Mouse (Mus musculus) thymus, postnatal 4 days (tissue): ENCODE measurements around the gene Zfp383.
"Not testable (repeated sequence)": the region's sequence is repeated elsewhere in the genome, so short reads cannot be mapped to it uniquely, and the experiment has no call there.

Experiments
- DNase-seq: peaks from one replicate; pipeline ENCODE4 v3.0.0; 2021

The Zfp383 gene

GRCm38 (mm10) chr7:29942740-29943139, 34.7 kb downstream of the Zfp383 start:
- no peak for DNase-seq

DNA sequence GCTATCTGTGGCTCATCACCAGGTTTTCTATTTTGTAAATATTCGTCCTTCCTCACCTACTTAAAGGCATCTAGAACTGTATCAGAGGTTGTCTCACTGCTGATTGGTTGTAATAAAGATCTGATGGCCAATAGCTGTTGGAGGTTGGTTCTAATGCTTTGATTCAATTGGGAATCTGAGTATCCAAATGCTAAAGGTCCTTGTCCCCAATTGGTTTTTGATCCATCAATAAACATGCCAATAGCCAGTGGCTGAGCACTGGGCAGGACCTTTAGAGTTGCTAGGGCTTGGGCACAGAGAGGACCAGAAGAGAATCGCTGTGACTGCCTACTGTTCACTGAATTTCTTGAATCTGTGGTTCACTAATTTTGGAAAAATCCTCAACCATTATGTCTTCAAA, 35.7 kb downstream of the Zfp383 start:
- DNase-seq: no peak

GRCm38 (mm10) chr7:29944201-29944600, 36.2 kb downstream of the Zfp383 start:
- no peak for DNase-seq

- no peak for DNase-seq
Measured at GRCm38 (mm10) chr7:29953086-29953485, 45.1 kb downstream of the Zfp383 start.

- DNase-seq: peak; percentile 83
Measured at GRCm38 (mm10) chr7:29953513-29954401, 45.7 kb downstream of the Zfp383 start, which contains the start of gene Zfp74. Gene Zfp74, minus strand, starts transcription at chr7:29954089.

GRCm38 (mm10) chr7:29954731-29955130, 46.7 kb downstream of the Zfp383 start:
- DNase-seq: peak; percentile 68

GRCm38 (mm10) chr7:29956257-29956656, 48.2 kb downstream of the Zfp383 start:
- DNase-seq: no peak

DNA sequence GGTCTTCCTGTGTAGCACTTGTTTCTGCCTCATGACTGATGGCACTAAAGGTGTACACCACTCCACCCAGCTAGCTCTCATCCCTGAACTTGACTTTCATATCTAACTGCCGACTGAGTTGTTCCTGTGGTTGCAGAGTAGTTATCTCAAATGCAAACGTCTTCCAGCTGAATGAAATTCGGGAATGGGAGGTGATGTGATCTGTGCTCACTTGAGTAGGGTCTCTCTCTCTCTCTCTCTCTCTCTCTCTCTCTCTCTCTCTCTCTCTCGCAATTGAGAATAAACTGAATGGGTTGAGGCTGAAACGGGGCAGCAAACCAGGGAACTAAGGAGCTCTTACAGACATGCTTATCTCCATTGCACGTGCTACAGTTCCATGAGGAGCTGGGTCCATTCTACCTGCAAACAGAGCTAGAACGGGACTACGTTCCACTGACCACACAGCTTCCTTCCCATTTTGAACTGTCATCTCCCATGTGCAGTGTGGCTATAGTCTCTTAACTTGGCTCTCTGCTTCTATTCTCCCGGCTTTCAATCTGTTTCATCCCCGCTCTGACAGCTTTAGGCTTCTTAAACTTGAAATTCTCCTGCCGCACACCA, 50.2 kb downstream of the Zfp383 start:
- no peak for DNase-seq

- DNase-seq: no peak
Measured at GRCm38 (mm10) chr7:29959004-29959403, 51.0 kb downstream of the Zfp383 start.

DNA sequence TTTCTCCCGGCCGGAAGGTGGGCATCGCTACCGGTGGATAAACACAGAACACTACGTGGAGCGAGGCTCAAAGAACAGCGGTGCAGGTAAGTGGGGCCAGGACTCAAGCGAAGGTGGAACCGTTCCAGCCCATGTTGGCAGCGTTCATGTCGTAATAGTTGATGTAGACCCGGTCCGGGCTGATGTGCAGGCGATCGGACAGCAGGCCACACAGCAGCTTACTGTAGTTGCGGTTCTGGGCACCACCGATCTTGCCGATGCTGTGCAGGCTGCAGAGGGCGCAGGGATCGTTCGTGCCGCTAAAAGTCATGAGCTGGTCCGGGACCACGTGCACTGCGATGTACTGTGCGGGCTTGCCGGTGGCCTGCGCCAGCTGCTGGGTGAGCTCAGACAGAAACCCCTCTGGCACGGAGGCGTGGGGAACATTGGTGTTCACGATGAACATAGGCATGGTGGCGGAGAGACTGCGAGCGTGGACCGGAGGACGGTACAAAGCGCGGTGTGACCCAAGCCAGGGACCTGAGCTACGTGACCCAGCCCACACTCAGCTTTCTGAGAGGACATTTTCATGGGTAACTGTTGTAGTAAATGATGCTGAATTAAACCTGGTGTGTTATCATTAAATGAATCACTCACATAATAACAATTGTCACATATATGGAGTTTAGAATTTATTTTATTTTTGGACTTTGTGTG, 57.2 kb downstream of the Zfp383 start:
- DNase-seq: not testable (repeated sequence)
